Mouse (Mus musculus): ENCODE measurements around the gene Zdhhc19. TPM values are rescaled to one million over a fixed set of nuclear protein-coding genes. Genes with fewer than 3 reads are reported as not detected.

Gene Zdhhc19
- polyA plus RNA-seq, 1 experiment from 2014 or later, result not detected

- no peak overlapping the region for H3K9ac ChIP-seq (replicated peaks; ENCODE audit: low read length)
- no peak overlapping the region for H3K4me3 ChIP-seq (ENCODE audit: low read length)
- no peaks in the 10 kb centered on the region for H3K36me3 ChIP-seq (ENCODE audit: insufficient read depth, low read length)
- H3K4me1 ChIP-seq (ENCODE audit: insufficient read depth, low read length), result no peaks in the 10 kb centered on the region
- H3K4me2 ChIP-seq (replicated peaks; ENCODE audit: low read depth, low read length), result no peak overlapping the region
- H3K27me3 ChIP-seq (ENCODE audit: insufficient read depth, low read length), result no peaks in the 10 kb centered on the region
- no peak overlapping the region for H3K27ac ChIP-seq (ENCODE audit: low read length)
- no peaks in the 10 kb centered on the region for H3K9me3 ChIP-seq (ENCODE audit: low read length)
- ATAC-seq (ENCODE audit: low FRiP score, low TSS enrichment), result no peak
- WGBS, result 86% methylated on average over 3 of the region's 3 CpGs
These were observed 74.0 kb downstream of the Zdhhc19 start for GRCm38 (mm10) chr16:32570042-32570441.

DNA sequence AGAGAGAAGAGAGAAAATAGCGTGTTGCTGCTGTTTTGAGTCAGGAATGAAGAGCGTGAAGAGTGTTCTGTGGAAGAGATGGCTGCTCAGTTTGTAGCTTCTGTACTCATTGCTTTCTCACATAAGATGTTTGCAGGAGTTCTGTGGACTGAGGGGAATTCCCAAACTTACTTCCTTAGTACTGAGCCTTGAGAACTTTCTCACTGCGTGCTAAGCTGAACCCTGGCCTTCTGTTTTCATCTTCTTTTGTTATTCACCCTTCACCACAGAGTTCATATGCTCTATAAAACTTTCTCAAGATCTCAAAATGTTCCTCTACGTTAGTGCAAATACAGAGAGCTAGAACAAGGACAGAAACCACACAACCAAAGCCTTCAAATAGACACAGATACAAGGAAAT lies 76.5 kb downstream of the Zdhhc19 start:
- Histone ChIP-seq H3K9me3 (ENCODE audit: low read length) (no peaks in the 10 kb centered on the region), H3K27ac (ENCODE audit: low read length) (no peak overlapping the region), H3K36me3 (ENCODE audit: insufficient read depth, low read length) (no peaks in the 10 kb centered on the region), H3K4me2 (replicated peaks; ENCODE audit: low read depth, low read length) (no peak overlapping the region), H3K9ac (replicated peaks; ENCODE audit: low read length) (no peak overlapping the region), H3K4me1 (ENCODE audit: insufficient read depth, low read length) (no peaks in the 10 kb centered on the region), H3K4me3 (ENCODE audit: low read length) (no peak overlapping the region), H3K27me3 (ENCODE audit: insufficient read depth, low read length) (no peaks in the 10 kb centered on the region)
- WGBS, result 84% methylated on average over 4 of the region's 4 CpGs
- no peak for ATAC-seq (ENCODE audit: low FRiP score, low TSS enrichment)

DNA sequence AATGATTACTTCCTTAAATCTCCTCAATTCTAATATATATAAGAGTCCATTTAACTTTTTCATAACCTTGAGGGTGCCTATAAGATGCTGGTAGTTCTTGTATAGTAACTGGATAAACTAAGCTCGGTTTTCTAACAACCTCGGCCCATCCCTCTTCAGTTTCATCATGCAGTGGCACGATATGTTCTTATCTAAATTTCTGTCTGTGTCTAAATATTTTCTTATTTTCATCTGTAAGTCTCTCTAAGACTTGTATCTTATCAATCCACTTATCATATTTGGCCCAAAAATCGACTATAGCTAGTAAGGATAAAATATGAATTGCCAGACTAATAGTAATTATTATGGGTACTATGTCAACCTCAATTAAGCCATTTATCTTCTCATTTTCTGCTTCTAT lies 90.4 kb downstream of the Zdhhc19 start:
- Histone ChIP-seq H3K27me3 (ENCODE audit: insufficient read depth, low read length) (no peaks in the 10 kb centered on the region), H3K9me3 (ENCODE audit: low read length) (no peaks in the 10 kb centered on the region), H3K9ac (replicated peaks; ENCODE audit: low read length) (no peak overlapping the region), H3K4me3 (ENCODE audit: low read length) (no peak overlapping the region), H3K36me3 (ENCODE audit: insufficient read depth, low read length) (no peaks in the 10 kb centered on the region), H3K27ac (ENCODE audit: low read length) (no peak overlapping the region), H3K4me2 (replicated peaks; ENCODE audit: low read depth, low read length) (no peak overlapping the region), H3K4me1 (ENCODE audit: insufficient read depth, low read length) (no peaks in the 10 kb centered on the region)
- ATAC-seq (ENCODE audit: low FRiP score, low TSS enrichment), result no peak
- 86% methylated on average over 4 of the region's 4 CpGs for WGBS

- Histone ChIP-seq H3K9me3 (ENCODE audit: low read length) (no peaks in the 10 kb centered on the region), H3K4me3 (ENCODE audit: low read length) (no peak overlapping the region), H3K27me3 (ENCODE audit: insufficient read depth, low read length) (no peaks in the 10 kb centered on the region), H3K27ac (ENCODE audit: low read length) (no peak overlapping the region), H3K36me3 (ENCODE audit: insufficient read depth, low read length) (no peaks in the 10 kb centered on the region), H3K9ac (replicated peaks; ENCODE audit: low read length) (no peak overlapping the region), H3K4me2 (replicated peaks; ENCODE audit: low read depth, low read length) (no peak overlapping the region), H3K4me1 (ENCODE audit: insufficient read depth, low read length) (no peaks in the 10 kb centered on the region)
- 90% methylated on average over 3 of the region's 3 CpGs for WGBS
- ATAC-seq (ENCODE audit: low FRiP score, low TSS enrichment), result no peak
These were observed 92.5 kb downstream of the Zdhhc19 start for GRCm38 (mm10) chr16:32588568-32588967.

- H3K27me3 ChIP-seq (ENCODE audit: insufficient read depth, low read length), result no peaks in the 10 kb centered on the region
- no peaks in the 10 kb centered on the region for H3K4me1 ChIP-seq (ENCODE audit: insufficient read depth, low read length)
- H3K4me3 ChIP-seq (ENCODE audit: low read length), result no peak overlapping the region
- no peak overlapping the region for H3K9ac ChIP-seq (replicated peaks; ENCODE audit: low read length)
- WGBS, result 91% methylated on average over 8 of the region's 8 CpGs
- no peaks in the 10 kb centered on the region for H3K9me3 ChIP-seq (ENCODE audit: low read length)
- no peaks in the 10 kb centered on the region for H3K36me3 ChIP-seq (ENCODE audit: insufficient read depth, low read length)
- no peak for ATAC-seq (ENCODE audit: low FRiP score, low TSS enrichment)
- H3K4me2 ChIP-seq (replicated peaks; ENCODE audit: low read depth, low read length), result no peak overlapping the region
- H3K27ac ChIP-seq (ENCODE audit: low read length), result no peak overlapping the region
These were observed 95.5 kb downstream of the Zdhhc19 start for GRCm38 (mm10) chr16:32591521-32591920.

GRCm38 (mm10) chr16:32593283-32593805 lies 97.3 kb downstream of the Zdhhc19 start:
- ATAC-seq (ENCODE audit: low FRiP score, low TSS enrichment), result no peak
- Histone ChIP-seq H3K27ac (ENCODE audit: low read length) (no peak overlapping the region), H3K27me3 (ENCODE audit: insufficient read depth, low read length) (no peaks in the 10 kb centered on the region), H3K36me3 (ENCODE audit: insufficient read depth, low read length) (no peaks in the 10 kb centered on the region), H3K4me3 (ENCODE audit: low read length) (no peak overlapping the region), H3K9ac (replicated peaks; ENCODE audit: low read length) (no peak overlapping the region), H3K4me2 (replicated peaks; ENCODE audit: low read depth, low read length) (no peak overlapping the region), H3K9me3 (ENCODE audit: low read length) (no peaks in the 10 kb centered on the region), H3K4me1 (ENCODE audit: insufficient read depth, low read length) (no peaks in the 10 kb centered on the region)
- WGBS, result 93% methylated on average over 5 of the region's 5 CpGs

DNA sequence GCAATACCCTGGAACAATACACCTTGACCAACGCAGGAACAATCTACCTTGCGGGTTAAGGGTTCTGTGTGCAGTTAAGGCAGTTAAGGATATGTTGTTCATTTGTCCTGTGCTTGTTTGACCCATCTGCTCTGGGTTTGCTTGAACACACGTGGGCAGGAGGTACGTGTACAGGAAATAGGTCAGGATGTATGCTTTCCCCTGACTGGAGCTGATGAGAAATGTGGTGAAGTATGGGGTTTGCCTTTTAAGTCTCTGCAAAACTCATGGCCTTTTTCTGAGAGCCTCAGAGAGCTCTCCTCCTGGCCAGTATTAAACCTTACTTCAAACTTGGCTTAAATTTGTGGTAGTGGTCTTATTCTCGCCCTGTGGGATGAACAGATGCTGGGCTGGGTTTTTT lies 97.9 kb downstream of the Zdhhc19 start:
- H3K9ac ChIP-seq (replicated peaks; ENCODE audit: low read length), result no peak overlapping the region
- no peaks in the 10 kb centered on the region for H3K27me3 ChIP-seq (ENCODE audit: insufficient read depth, low read length)
- 75% methylated on average over 5 of the region's 5 CpGs for WGBS
- H3K4me2 ChIP-seq (replicated peaks; ENCODE audit: low read depth, low read length), result no peak overlapping the region
- no peak overlapping the region for H3K4me3 ChIP-seq (ENCODE audit: low read length)
- H3K9me3 ChIP-seq (ENCODE audit: low read length), result no peaks in the 10 kb centered on the region
- no peaks in the 10 kb centered on the region for H3K4me1 ChIP-seq (ENCODE audit: insufficient read depth, low read length)
- no peak overlapping the region for H3K27ac ChIP-seq (ENCODE audit: low read length)
- H3K36me3 ChIP-seq (ENCODE audit: insufficient read depth, low read length), result no peaks in the 10 kb centered on the region
- no peak for ATAC-seq (ENCODE audit: low FRiP score, low TSS enrichment)

DNA sequence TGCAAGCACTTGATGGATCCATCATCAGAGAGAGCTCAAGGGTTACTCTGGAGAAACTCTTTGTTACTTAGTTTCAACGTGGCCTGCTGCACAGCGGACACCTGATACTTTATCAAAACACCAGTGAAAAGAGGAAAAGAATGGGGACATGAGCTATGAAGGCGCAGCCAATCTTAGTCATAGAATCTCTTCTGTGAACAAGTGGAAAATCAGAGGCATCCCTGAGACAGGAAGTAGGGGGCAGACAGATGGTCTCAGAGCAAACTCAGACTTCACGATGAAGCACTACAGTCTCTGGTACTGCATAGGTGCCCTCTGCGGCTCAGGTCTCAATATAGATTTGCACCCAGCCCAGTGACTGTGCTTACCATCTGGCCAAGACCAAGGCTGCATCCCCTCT lies 98.6 kb downstream of the Zdhhc19 start:
- H3K27ac ChIP-seq (ENCODE audit: low read length), result no peak overlapping the region
- WGBS, result 38% methylated on average over 5 of the region's 5 CpGs
- 0 out of 2 replicates have a peak, but pooled peaks have one; percentile 23 for ATAC-seq (ENCODE audit: low FRiP score, low TSS enrichment)
- no peak overlapping the region for H3K4me2 ChIP-seq (replicated peaks; ENCODE audit: low read depth, low read length)
- no peaks in the 10 kb centered on the region for H3K4me1 ChIP-seq (ENCODE audit: insufficient read depth, low read length)
- no peak overlapping the region for H3K9ac ChIP-seq (replicated peaks; ENCODE audit: low read length)
- no peaks in the 10 kb centered on the region for H3K36me3 ChIP-seq (ENCODE audit: insufficient read depth, low read length)
- H3K9me3 ChIP-seq (ENCODE audit: low read length), result no peaks in the 10 kb centered on the region
- H3K4me3 ChIP-seq (ENCODE audit: low read length), result no peak overlapping the region
- H3K27me3 ChIP-seq (ENCODE audit: insufficient read depth, low read length), result no peaks in the 10 kb centered on the region

DNA sequence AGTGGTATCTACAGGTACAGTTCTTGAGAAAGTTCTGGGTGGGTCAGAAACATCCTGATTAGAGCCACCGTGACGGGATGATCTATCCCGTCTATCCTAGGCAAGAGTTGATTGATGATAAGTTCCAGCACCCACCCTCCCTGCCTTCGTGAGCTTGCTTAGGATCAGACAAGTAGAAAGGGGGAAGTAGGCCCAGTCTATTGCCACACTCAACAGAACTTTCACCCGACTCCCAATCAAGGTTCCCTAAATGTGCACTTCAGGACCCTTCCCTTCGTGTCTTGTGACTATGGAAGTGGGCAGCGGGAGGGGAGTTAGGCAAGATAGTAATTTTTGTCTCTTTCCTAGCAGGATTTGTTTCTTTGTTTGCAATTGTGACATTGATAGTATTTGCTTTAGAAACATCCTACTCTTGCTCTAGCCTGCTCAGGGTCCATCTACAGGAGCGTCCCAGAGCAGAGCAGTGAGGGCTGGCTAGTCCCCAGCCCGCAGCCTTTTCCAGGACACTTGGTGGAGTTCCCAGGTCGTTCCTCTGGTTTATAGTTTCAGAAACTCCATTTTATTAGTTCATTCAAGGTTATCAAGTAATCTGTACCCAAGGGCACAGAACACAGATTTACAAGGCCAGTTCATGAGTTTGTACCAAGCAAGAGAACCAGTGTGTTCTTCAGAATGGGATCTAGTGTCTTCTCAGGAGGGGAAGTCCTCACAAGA lies 99.2 kb downstream of the Zdhhc19 start:
- Histone ChIP-seq H3K4me3 (ENCODE audit: low read length) (no peak overlapping the region), H3K4me2 (replicated peaks; ENCODE audit: low read depth, low read length) (no peak overlapping the region), H3K36me3 (ENCODE audit: insufficient read depth, low read length) (no peaks in the 10 kb centered on the region), H3K27me3 (ENCODE audit: insufficient read depth, low read length) (no peaks in the 10 kb centered on the region), H3K9me3 (ENCODE audit: low read length) (no peaks in the 10 kb centered on the region), H3K4me1 (ENCODE audit: insufficient read depth, low read length) (no peaks in the 10 kb centered on the region), H3K27ac (ENCODE audit: low read length) (no peak overlapping the region), H3K9ac (replicated peaks; ENCODE audit: low read length) (no peak overlapping the region)
- 80% methylated on average over 10 of the region's 10 CpGs for WGBS
- no peak for ATAC-seq (ENCODE audit: low FRiP score, low TSS enrichment)

DNA sequence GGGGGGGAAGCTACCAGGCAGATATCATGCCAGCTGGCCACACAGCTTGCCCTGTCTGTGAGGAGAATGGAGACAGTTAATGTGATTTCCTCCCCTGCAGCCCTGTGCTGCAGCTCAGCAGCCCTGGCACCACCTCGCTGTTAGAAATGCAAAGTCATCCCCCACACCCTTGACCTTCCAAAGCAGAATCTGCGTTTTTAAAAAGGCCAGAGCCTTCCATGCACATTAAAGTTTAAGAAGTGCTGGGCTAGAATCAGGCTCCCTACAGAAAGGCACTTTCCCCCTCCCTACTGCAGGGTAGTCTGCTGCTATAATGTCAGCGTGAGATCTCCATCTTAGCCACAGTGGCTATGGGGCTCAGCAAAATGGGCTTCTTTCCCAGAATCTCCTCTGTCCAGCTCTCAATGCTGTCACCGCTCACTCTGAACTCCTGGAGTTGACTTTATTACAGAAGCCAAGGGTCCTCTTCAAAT lies 101.9 kb downstream of the Zdhhc19 start:
- H3K27ac ChIP-seq (ENCODE audit: low read length), result no peak overlapping the region
- H3K4me2 ChIP-seq (replicated peaks; ENCODE audit: low read depth, low read length), result no peak overlapping the region
- no peaks in the 10 kb centered on the region for H3K4me1 ChIP-seq (ENCODE audit: insufficient read depth, low read length)
- H3K9me3 ChIP-seq (ENCODE audit: low read length), result no peaks in the 10 kb centered on the region
- H3K9ac ChIP-seq (replicated peaks; ENCODE audit: low read length), result no peak overlapping the region
- no peak for ATAC-seq (ENCODE audit: low FRiP score, low TSS enrichment)
- WGBS, result 36% methylated on average over 4 of the region's 4 CpGs
- H3K27me3 ChIP-seq (ENCODE audit: insufficient read depth, low read length), result no peaks in the 10 kb centered on the region
- H3K4me3 ChIP-seq (ENCODE audit: low read length), result no peak overlapping the region
- no peaks in the 10 kb centered on the region for H3K36me3 ChIP-seq (ENCODE audit: insufficient read depth, low read length)
